Mouse (Mus musculus): ENCODE data around the gene Nthl1. TPM values are rescaled to one million over a fixed set of nuclear protein-coding genes. Genes with fewer than 3 reads are reported as not detected.

Gene Nthl1
- total RNA-seq, 2 experiments from 2014 or later = 4.6 to 14.1 TPM

DNA sequence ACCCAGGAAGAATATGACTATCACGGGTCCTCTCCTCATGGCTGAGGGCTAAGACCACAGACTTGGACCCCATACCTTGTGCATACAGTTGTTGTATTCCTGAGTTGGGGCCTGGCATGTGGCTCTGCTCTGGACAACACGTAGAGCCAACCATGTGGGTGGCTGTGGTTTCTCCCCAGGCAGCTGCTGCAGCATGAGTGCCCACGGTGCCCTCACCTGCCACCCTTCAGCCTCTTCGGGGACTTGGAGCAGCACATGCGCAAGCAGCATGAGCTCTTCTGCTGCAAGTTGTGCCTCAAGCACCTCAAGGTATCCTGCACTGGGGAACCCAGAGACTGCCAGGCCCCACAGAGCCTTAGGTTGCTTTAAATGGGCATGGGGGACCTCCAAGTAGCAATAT, 44.4 kb downstream of the Nthl1 start:
- ATAC-seq (replicated peaks; ENCODE audit: low FRiP score, low TSS enrichment, poor library complexity, severe bottlenecking) = no peak

- no peak for ATAC-seq (replicated peaks; ENCODE audit: low FRiP score, low TSS enrichment, poor library complexity, severe bottlenecking)
Measured at GRCm38 (mm10) chr17:24677500-24678080, 45.1 kb downstream of the Nthl1 start.

DNA sequence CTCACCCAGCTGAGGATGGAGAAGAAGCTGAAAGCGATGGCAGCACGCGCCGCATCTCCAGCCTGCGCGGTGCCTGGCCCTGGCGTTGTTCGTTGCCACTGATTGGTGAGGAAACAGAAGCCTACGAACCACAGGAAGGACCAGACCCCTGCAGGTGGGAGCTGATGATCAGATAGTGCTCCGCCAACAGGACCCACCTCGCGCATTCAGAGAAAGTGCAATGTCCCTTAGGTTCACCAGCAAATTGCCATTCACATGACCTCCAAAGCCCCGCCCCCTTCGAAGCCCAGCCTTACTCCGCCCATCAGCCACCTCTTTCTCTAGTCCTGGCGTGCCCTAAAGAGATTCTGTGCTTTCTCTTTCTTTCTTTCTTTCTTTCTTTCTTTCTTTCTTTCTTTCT, 54.0 kb downstream of the Nthl1 start:
- peak; percentile 21; the same call in 1 of the 2 replicates for ATAC-seq (replicated peaks; ENCODE audit: low FRiP score, low TSS enrichment, poor library complexity, severe bottlenecking)

GRCm38 (mm10) chr17:24687146-24687595, 54.7 kb downstream of the Nthl1 start:
- peak; percentile 66 for ATAC-seq (replicated peaks; ENCODE audit: low FRiP score, low TSS enrichment, poor library complexity, severe bottlenecking)

GRCm38 (mm10) chr17:24687599-24687998, 55.1 kb downstream of the Nthl1 start:
- ATAC-seq (replicated peaks; ENCODE audit: low FRiP score, low TSS enrichment, poor library complexity, severe bottlenecking) = no peak

Other genes starting within 250 kb of the Nthl1 start
- 325 and 334 TPM in 2 replicates for gene Rnps1, start 218.1 kb upstream of the Nthl1 start, total RNA-seq (2014; fragmentation: Nextera tagmentation)
- gene Rnps1, start 218.1 kb upstream of the Nthl1 start, total RNA-seq (2017) = 263 and 290 TPM in 2 replicates
- gene Eci1, start 206.0 kb upstream of the Nthl1 start, total RNA-seq (2014; fragmentation: Nextera tagmentation) = 79.7 and 88.7 TPM in 2 replicates
- 33.3 and 37.6 TPM in 2 replicates for gene Eci1, start 206.0 kb upstream of the Nthl1 start, total RNA-seq (2017)
- gene Dnase1l2, start 189.6 kb upstream of the Nthl1 start, total RNA-seq (2014; fragmentation: Nextera tagmentation) = 1.2 and 5.0 TPM in 2 replicates
- gene Dnase1l2, start 189.6 kb upstream of the Nthl1 start, total RNA-seq (2017) = 0.34 and 2.9 TPM in 2 replicates
- 47.7 and 60.9 TPM in 2 replicates for gene E4f1, start 162.4 kb upstream of the Nthl1 start, total RNA-seq (2014; fragmentation: Nextera tagmentation)
- 10.5 and 20.8 TPM in 2 replicates for gene E4f1, start 162.4 kb upstream of the Nthl1 start, total RNA-seq (2017)
- gene Pgp, start 162.3 kb upstream of the Nthl1 start, total RNA-seq (2014; fragmentation: Nextera tagmentation) = 32.8 and 43.6 TPM in 2 replicates
- gene Pgp, start 162.3 kb upstream of the Nthl1 start, total RNA-seq (2017) = 21.9 and 23.4 TPM in 2 replicates
- not detected in 2 replicates for gene Bricd5, start 158.8 kb upstream of the Nthl1 start, total RNA-seq (2014; fragmentation: Nextera tagmentation)
- gene Bricd5, start 158.8 kb upstream of the Nthl1 start, total RNA-seq (2017) = 0.80 TPM in 1 of 2 replicates, not detected in the other
- gene Mlst8, start 153.6 kb upstream of the Nthl1 start, total RNA-seq (2014; fragmentation: Nextera tagmentation) = 35.8 and 38.7 TPM in 2 replicates
- 17.2 and 36.1 TPM in 2 replicates for gene Mlst8, start 153.6 kb upstream of the Nthl1 start, total RNA-seq (2017)
- gene Caskin1, start 144.1 kb upstream of the Nthl1 start, total RNA-seq (2014; fragmentation: Nextera tagmentation) = not detected in 2 replicates
- not detected in 2 replicates for gene Caskin1, start 144.1 kb upstream of the Nthl1 start, total RNA-seq (2017)
- gene Traf7, start 104.7 kb upstream of the Nthl1 start, total RNA-seq (2014; fragmentation: Nextera tagmentation) = 111 and 143 TPM in 2 replicates
- 66.3 and 84.8 TPM in 2 replicates for gene Traf7, start 104.7 kb upstream of the Nthl1 start, total RNA-seq (2017)
- gene Rab26, start 98.5 kb upstream of the Nthl1 start, total RNA-seq (2014; fragmentation: Nextera tagmentation) = not detected in 2 replicates
- 1.3 TPM in 1 of 2 replicates, not detected in the other for gene Rab26, start 98.5 kb upstream of the Nthl1 start, total RNA-seq (2017)
- gene Pkd1, start 82.8 kb upstream of the Nthl1 start, total RNA-seq (2014; fragmentation: Nextera tagmentation) = 17.2 and 20.5 TPM in 2 replicates
- gene Pkd1, start 82.8 kb upstream of the Nthl1 start, total RNA-seq (2017) = 4.6 and 5.4 TPM in 2 replicates
- 70.8 and 101 TPM in 2 replicates for gene Tsc2, start 50 bp upstream of the Nthl1 start, total RNA-seq (2014; fragmentation: Nextera tagmentation)
- 39.0 and 44.3 TPM in 2 replicates for gene Tsc2, start 50 bp upstream of the Nthl1 start, total RNA-seq (2017)
- gene Slc9a3r2, start 17.6 kb downstream of the Nthl1 start, total RNA-seq (2014; fragmentation: Nextera tagmentation) = 1.0 TPM in 1 of 2 replicates, not detected in the other
- gene Slc9a3r2, start 17.6 kb downstream of the Nthl1 start, total RNA-seq (2017) = 0.38 and 1.6 TPM in 2 replicates
- 2.0 TPM in 1 of 2 replicates, not detected in the other for gene Npw, start 25.8 kb downstream of the Nthl1 start, total RNA-seq (2014; fragmentation: Nextera tagmentation)
- gene Npw, start 25.8 kb downstream of the Nthl1 start, total RNA-seq (2017) = not detected in 2 replicates
- 44.9 and 65.2 TPM in 2 replicates for gene Zfp598, start 37.0 kb downstream of the Nthl1 start, total RNA-seq (2014; fragmentation: Nextera tagmentation)
- gene Zfp598, start 37.0 kb downstream of the Nthl1 start, total RNA-seq (2017) = 24.7 and 32.1 TPM in 2 replicates
- gene Syngr3, start 57.3 kb downstream of the Nthl1 start, total RNA-seq (2014; fragmentation: Nextera tagmentation) = not detected in 2 replicates
- not detected in 2 replicates for gene Syngr3, start 57.3 kb downstream of the Nthl1 start, total RNA-seq (2017)
- 39.2 and 44.6 TPM in 2 replicates for gene Gfer, start 63.5 kb downstream of the Nthl1 start, total RNA-seq (2014; fragmentation: Nextera tagmentation)
- 67.2 and 87.0 TPM in 2 replicates for gene Gfer, start 63.5 kb downstream of the Nthl1 start, total RNA-seq (2017)
- gene Noxo1, start 63.6 kb downstream of the Nthl1 start, total RNA-seq (2014; fragmentation: Nextera tagmentation) = 3.5 TPM in 1 of 2 replicates, not detected in the other
- gene Noxo1, start 63.6 kb downstream of the Nthl1 start, total RNA-seq (2017) = 0.53 and 2.0 TPM in 2 replicates
- gene Tbl3, start 75.0 kb downstream of the Nthl1 start, total RNA-seq (2014; fragmentation: Nextera tagmentation) = 58.4 and 91.1 TPM in 2 replicates
- 48.9 and 54.8 TPM in 2 replicates for gene Tbl3, start 75.0 kb downstream of the Nthl1 start, total RNA-seq (2017)
- gene Rnf151, start 85.4 kb downstream of the Nthl1 start, total RNA-seq (2014; fragmentation: Nextera tagmentation) = 0.72 TPM in 1 of 2 replicates, not detected in the other
- gene Rnf151, start 85.4 kb downstream of the Nthl1 start, total RNA-seq (2017) = 0.27 TPM in 1 of 2 replicates, not detected in the other
- 6,242 and 6,563 TPM in 2 replicates for gene Rps2, start 85.4 kb downstream of the Nthl1 start, total RNA-seq (2014; fragmentation: Nextera tagmentation)
- 1,324 and 2,144 TPM in 2 replicates for gene Rps2, start 85.4 kb downstream of the Nthl1 start, total RNA-seq (2017)
- gene Ndufb10, start 91.8 kb downstream of the Nthl1 start, total RNA-seq (2014; fragmentation: Nextera tagmentation) = 367 and 415 TPM in 2 replicates
- 283 and 299 TPM in 2 replicates for gene Ndufb10, start 91.8 kb downstream of the Nthl1 start, total RNA-seq (2017)
- 0.76 TPM in 1 of 2 replicates, not detected in the other for gene Rpl3l, start 95.1 kb downstream of the Nthl1 start, total RNA-seq (2014; fragmentation: Nextera tagmentation)
- gene Rpl3l, start 95.1 kb downstream of the Nthl1 start, total RNA-seq (2017) = 2.0 TPM in 1 of 2 replicates, not detected in the other
- 42.8 and 43.9 TPM in 2 replicates for gene Msrb1, start 104.0 kb downstream of the Nthl1 start, total RNA-seq (2014; fragmentation: Nextera tagmentation)
- gene Msrb1, start 104.0 kb downstream of the Nthl1 start, total RNA-seq (2017) = 34.6 and 54.0 TPM in 2 replicates
- gene Hs3st6, start 120.3 kb downstream of the Nthl1 start, total RNA-seq (2014; fragmentation: Nextera tagmentation) = not detected in 2 replicates
- not detected in 2 replicates for gene Hs3st6, start 120.3 kb downstream of the Nthl1 start, total RNA-seq (2017)
- gene Meiob, start 171.6 kb downstream of the Nthl1 start, total RNA-seq (2014; fragmentation: Nextera tagmentation) = 1.4 and 1.5 TPM in 2 replicates
- 0.95 and 1.4 TPM in 2 replicates for gene Meiob, start 171.6 kb downstream of the Nthl1 start, total RNA-seq (2017)
- 43.2 and 68.2 TPM in 2 replicates for gene Hagh, start 207.5 kb downstream of the Nthl1 start, total RNA-seq (2014; fragmentation: Nextera tagmentation)
- 29.1 and 32.3 TPM in 2 replicates for gene Hagh, start 207.5 kb downstream of the Nthl1 start, total RNA-seq (2017)
- gene Fahd1, start 217.7 kb downstream of the Nthl1 start, total RNA-seq (2014; fragmentation: Nextera tagmentation) = 20.1 and 35.1 TPM in 2 replicates
- 15.7 and 34.7 TPM in 2 replicates for gene Fahd1, start 217.7 kb downstream of the Nthl1 start, total RNA-seq (2017)
- gene Igfals, start 233.3 kb downstream of the Nthl1 start, total RNA-seq (2014; fragmentation: Nextera tagmentation) = not detected in 2 replicates
- gene Igfals, start 233.3 kb downstream of the Nthl1 start, total RNA-seq (2017) = not detected in 2 replicates

All from megakaryocyte-erythroid progenitor cell, adult 5-6 weeks (primary cell).